Mouse (Mus musculus): ENCODE data around the gene Slc9a9. TPM values are rescaled to one million over a fixed set of nuclear protein-coding genes. Genes with fewer than 3 reads are reported as not detected.
A peak's percentile ranks its signal among the peaks of the same experiment; 100 is the strongest.

Slc9a9 gene
- polyA plus RNA-seq, 1 experiment, result 8.9 TPM

- TF ChIP-seq CTCF (IDR thresholded peaks at IDR 0.05; ENCODE audit: borderline replicate concordance, insufficient read depth, low read depth, low read length) (no peak), POLR2A (IDR thresholded peaks at IDR 0.05; ENCODE audit: borderline replicate concordance, insufficient read depth, low read length) (no peak)
- Histone ChIP-seq H3K27me3 (ENCODE audit: control insufficient read depth, insufficient read depth, low read length) (no peaks in the 10 kb centered on the region), H3K4me3 (replicated peaks; ENCODE audit: insufficient read depth, low read depth, low read length) (no peak overlapping the region), H3K4me1 (ENCODE audit: control insufficient read depth, insufficient read depth, low read length) (no peaks in the 10 kb centered on the region), H3K27ac (ENCODE audit: insufficient read depth, low read length) (no peak overlapping the region)
- DNase-seq, result no peak
- WGBS, result 79% methylated on average over 5 of the region's 5 CpGs
Measured at GRCm38 (mm10) chr9:94968596-94969120, 298.9 kb downstream of the Slc9a9 start.

DNA sequence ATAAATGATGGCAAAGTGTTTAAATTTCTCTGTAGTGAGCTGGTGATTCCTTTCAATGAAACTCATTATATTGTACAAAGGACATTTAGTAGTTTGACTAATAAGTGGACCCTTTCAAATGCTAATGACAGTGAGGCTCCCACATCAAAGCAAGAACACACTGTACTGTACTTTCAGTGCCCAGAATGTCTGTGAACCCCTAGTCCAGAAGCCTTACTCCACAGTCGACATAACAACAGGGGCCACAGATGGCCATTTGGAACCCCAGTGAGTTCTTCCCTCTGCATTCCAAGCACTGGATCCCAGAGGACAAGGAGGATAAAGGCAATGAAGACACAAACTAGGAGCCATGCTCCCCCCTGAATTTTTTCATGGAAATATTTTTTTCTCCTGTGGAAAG is 299.4 kb downstream of the Slc9a9 start:
- H3K27me3 ChIP-seq (ENCODE audit: control insufficient read depth, insufficient read depth, low read length), result no peaks in the 10 kb centered on the region
- peak; percentile 34 to 45 for DNase-seq
- WGBS, result 3% methylated on average over 1 of the region's 1 CpGs
- H3K27ac ChIP-seq (ENCODE audit: insufficient read depth, low read length), result no peak overlapping the region
- no peaks in the 10 kb centered on the region for H3K4me1 ChIP-seq (ENCODE audit: control insufficient read depth, insufficient read depth, low read length)
- no peak overlapping the region for H3K4me3 ChIP-seq (replicated peaks; ENCODE audit: insufficient read depth, low read depth, low read length)
- TF ChIP-seq POLR2A (IDR thresholded peaks at IDR 0.05; ENCODE audit: borderline replicate concordance, insufficient read depth, low read length), result no peak

GRCm38 (mm10) chr9:94972021-94972420 is 302.3 kb downstream of the Slc9a9 start:
- no peaks in the 10 kb centered on the region for H3K4me1 ChIP-seq (ENCODE audit: control insufficient read depth, insufficient read depth, low read length)
- TF ChIP-seq POLR2A (IDR thresholded peaks at IDR 0.05; ENCODE audit: borderline replicate concordance, insufficient read depth, low read length), result no peak
- no peak for TF ChIP-seq CTCF (IDR thresholded peaks at IDR 0.05; ENCODE audit: borderline replicate concordance, insufficient read depth, low read depth, low read length)
- no peak for DNase-seq
- no peak overlapping the region for H3K27ac ChIP-seq (ENCODE audit: insufficient read depth, low read length)
- no peaks in the 10 kb centered on the region for H3K27me3 ChIP-seq (ENCODE audit: control insufficient read depth, insufficient read depth, low read length)
- H3K4me3 ChIP-seq (replicated peaks; ENCODE audit: insufficient read depth, low read depth, low read length), result no peak overlapping the region
- WGBS, result 39% methylated on average over 2 of the region's 2 CpGs

GRCm38 (mm10) chr9:94972693-94973092 is 303.0 kb downstream of the Slc9a9 start:
- TF ChIP-seq POLR2A (IDR thresholded peaks at IDR 0.05; ENCODE audit: borderline replicate concordance, insufficient read depth, low read length) (no peak), CTCF (IDR thresholded peaks at IDR 0.05; ENCODE audit: borderline replicate concordance, insufficient read depth, low read depth, low read length) (no peak)
- Histone ChIP-seq H3K4me3 (replicated peaks; ENCODE audit: insufficient read depth, low read depth, low read length) (no peak overlapping the region), H3K27me3 (ENCODE audit: control insufficient read depth, insufficient read depth, low read length) (no peaks in the 10 kb centered on the region), H3K4me1 (ENCODE audit: control insufficient read depth, insufficient read depth, low read length) (no peaks in the 10 kb centered on the region), H3K27ac (ENCODE audit: insufficient read depth, low read length) (no peak overlapping the region)
- WGBS, result 99% methylated on average over 2 of the region's 2 CpGs
- DNase-seq, result no peak

GRCm38 (mm10) chr9:94976191-94976590 is 306.5 kb downstream of the Slc9a9 start:
- no peak overlapping the region for H3K4me3 ChIP-seq (replicated peaks; ENCODE audit: insufficient read depth, low read depth, low read length)
- 96% methylated on average over 1 of the region's 1 CpGs for WGBS
- no peak overlapping the region for H3K27ac ChIP-seq (ENCODE audit: insufficient read depth, low read length)
- H3K4me1 ChIP-seq (ENCODE audit: control insufficient read depth, insufficient read depth, low read length), result no peaks in the 10 kb centered on the region
- TF ChIP-seq CTCF (IDR thresholded peaks at IDR 0.05; ENCODE audit: borderline replicate concordance, insufficient read depth, low read depth, low read length), result no peak
- no peak for TF ChIP-seq POLR2A (IDR thresholded peaks at IDR 0.05; ENCODE audit: borderline replicate concordance, insufficient read depth, low read length)
- no peak for DNase-seq
- no peaks in the 10 kb centered on the region for H3K27me3 ChIP-seq (ENCODE audit: control insufficient read depth, insufficient read depth, low read length)

- no peaks in the 10 kb centered on the region for H3K27me3 ChIP-seq (ENCODE audit: control insufficient read depth, insufficient read depth, low read length)
- no peak overlapping the region for H3K4me3 ChIP-seq (replicated peaks; ENCODE audit: insufficient read depth, low read depth, low read length)
- no peak overlapping the region for H3K27ac ChIP-seq (ENCODE audit: insufficient read depth, low read length)
- DNase-seq, result no peak
- 93% methylated on average over 4 of the region's 4 CpGs for WGBS
- H3K4me1 ChIP-seq (ENCODE audit: control insufficient read depth, insufficient read depth, low read length), result no peaks in the 10 kb centered on the region
- TF ChIP-seq CTCF (IDR thresholded peaks at IDR 0.05; ENCODE audit: borderline replicate concordance, insufficient read depth, low read depth, low read length) (no peak), POLR2A (IDR thresholded peaks at IDR 0.05; ENCODE audit: borderline replicate concordance, insufficient read depth, low read length) (no peak)
Measured at GRCm38 (mm10) chr9:94993575-94993974, 323.9 kb downstream of the Slc9a9 start.

- no peak for DNase-seq
- H3K27ac ChIP-seq (ENCODE audit: insufficient read depth, low read length), result no peak overlapping the region
- no peaks in the 10 kb centered on the region for H3K27me3 ChIP-seq (ENCODE audit: control insufficient read depth, insufficient read depth, low read length)
- WGBS, result 81% methylated on average over 12 of the region's 12 CpGs
- no peaks in the 10 kb centered on the region for H3K4me1 ChIP-seq (ENCODE audit: control insufficient read depth, insufficient read depth, low read length)
- no peak overlapping the region for H3K4me3 ChIP-seq (replicated peaks; ENCODE audit: insufficient read depth, low read depth, low read length)
- no peak for TF ChIP-seq POLR2A (IDR thresholded peaks at IDR 0.05; ENCODE audit: borderline replicate concordance, insufficient read depth, low read length)
- no peak for TF ChIP-seq CTCF (IDR thresholded peaks at IDR 0.05; ENCODE audit: borderline replicate concordance, insufficient read depth, low read depth, low read length)
Measured at GRCm38 (mm10) chr9:95020136-95020706, 350.5 kb downstream of the Slc9a9 start.

DNA sequence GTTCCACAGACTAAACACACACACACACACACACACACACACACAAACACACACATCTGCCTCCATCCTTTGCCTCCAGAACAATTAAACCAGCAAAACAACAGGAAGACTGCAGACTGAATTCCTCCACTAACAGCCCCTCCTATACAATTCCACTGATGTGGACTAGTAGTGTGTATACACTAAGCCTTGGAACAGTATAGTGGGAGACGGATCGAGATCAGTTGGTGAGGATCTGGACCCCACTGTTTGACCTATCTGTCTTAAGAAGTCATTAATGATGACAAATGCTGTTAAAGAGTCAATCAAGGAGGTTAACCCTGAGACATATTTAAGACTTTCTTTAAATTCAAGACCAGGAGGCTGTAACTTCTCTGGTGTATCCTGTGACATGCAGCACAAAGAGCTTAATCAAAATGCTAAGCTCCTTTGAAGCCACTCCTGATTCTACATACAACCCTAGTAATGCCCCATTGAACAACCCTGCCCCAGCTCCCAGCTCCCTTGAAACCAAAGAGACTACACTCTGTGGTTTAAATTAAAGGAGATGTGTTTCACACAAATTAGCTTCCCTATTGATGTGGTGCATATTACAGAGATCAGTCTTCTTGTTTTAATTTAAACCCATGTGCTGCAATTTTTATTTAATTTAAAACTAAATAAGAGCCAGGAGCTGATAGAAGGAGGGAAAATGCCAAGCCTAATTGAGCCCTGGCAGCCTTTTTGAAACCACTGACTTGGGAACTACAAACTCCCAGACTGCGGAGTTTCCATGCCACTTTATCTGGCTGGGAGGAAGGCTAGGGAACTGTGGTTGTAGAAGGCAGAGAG is 364.6 kb downstream of the Slc9a9 start:
- Histone ChIP-seq H3K4me1 (ENCODE audit: control insufficient read depth, insufficient read depth, low read length) (no peaks in the 10 kb centered on the region), H3K27me3 (ENCODE audit: control insufficient read depth, insufficient read depth, low read length) (no peaks in the 10 kb centered on the region), H3K4me3 (replicated peaks; ENCODE audit: insufficient read depth, low read depth, low read length) (no peak overlapping the region), H3K27ac (ENCODE audit: insufficient read depth, low read length) (no peak overlapping the region)
- no peak for DNase-seq
- TF ChIP-seq POLR2A (IDR thresholded peaks at IDR 0.05; ENCODE audit: borderline replicate concordance, insufficient read depth, low read length) (no peak), CTCF (IDR thresholded peaks at IDR 0.05; ENCODE audit: borderline replicate concordance, insufficient read depth, low read depth, low read length) (no peak)
- 91% methylated on average over 3 of the region's 3 CpGs for WGBS

Measured in cerebellum, adult 2 months (tissue).